In the genomic region with DNA sequence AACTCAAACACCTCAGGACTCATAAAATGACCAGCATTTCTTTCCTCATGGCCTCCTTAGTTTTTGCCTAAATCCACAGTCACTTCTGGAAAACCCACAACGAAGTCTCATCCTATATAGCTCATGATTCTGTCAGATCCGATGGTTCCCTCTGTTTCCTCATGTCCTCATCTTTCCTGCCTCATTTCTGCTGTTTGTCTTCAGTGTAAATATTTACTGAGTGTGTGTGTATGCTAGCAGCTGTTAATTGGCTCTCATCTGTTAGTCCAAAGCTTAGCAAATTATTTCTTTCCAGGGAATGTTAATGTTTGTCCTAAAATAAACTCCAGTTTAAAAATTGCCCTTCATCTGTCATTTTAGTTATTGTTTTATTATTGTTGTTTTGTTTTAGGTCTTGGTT, we compare ENCODE assay signal across 27 mouse cellular contexts. TPM values are rescaled to one million over a fixed set of nuclear protein-coding genes. Genes with fewer than 3 reads are reported as not detected.
"Had no signal": no experiment of that assay in that cellular context is flagged by ENCODE, and none has a peak within 500 bp of the region (broad histone marks: within the 10 kb centered on the region; RNA-seq: fewer than 3 reads in every experiment).

No protein-coding gene starts in this region.

- H3K4me1 ChIP-seq: liver, embryonic 12.5 days; midbrain, embryonic 10.5 days; midbrain, embryonic 12.5 days; neural tube, embryonic 13.5 days; neural tube, embryonic 15.5 days had no signal

- H3K27me3 ChIP-seq: liver, embryonic 12.5 days; midbrain, embryonic 12.5 days; neural tube, embryonic 13.5 days; neural tube, embryonic 15.5 days had no signal

- H3K36me3 ChIP-seq: liver, embryonic 12.5 days; midbrain, embryonic 10.5 days; midbrain, embryonic 12.5 days; neural tube, embryonic 13.5 days; neural tube, embryonic 15.5 days had no signal

- H3K9me3 ChIP-seq: liver, embryonic 12.5 days; midbrain, embryonic 10.5 days; midbrain, embryonic 12.5 days; neural tube, embryonic 13.5 days; neural tube, embryonic 15.5 days had no signal

- H3K4me2 ChIP-seq: liver, embryonic 12.5 days; midbrain, embryonic 12.5 days; neural tube, embryonic 13.5 days; neural tube, embryonic 15.5 days had no signal

- H3K9ac ChIP-seq: liver, embryonic 12.5 days; liver, embryonic 14.5 days; midbrain, embryonic 12.5 days; neural tube, embryonic 13.5 days; neural tube, embryonic 15.5 days had no signal

- H3K4me3 ChIP-seq: liver, embryonic 12.5 days; midbrain, embryonic 10.5 days; midbrain, embryonic 12.5 days; myocyte; neural tube, embryonic 13.5 days; neural tube, embryonic 15.5 days had no signal

- DNase-seq: lung, adult 18-20 months; lung, postnatal 4 days; midbrain, embryonic 14.5 days; retina, postnatal 1 day; right cerebral cortex, adult 18-20 months; right cerebral cortex, postnatal 25 days; right cerebral cortex, postnatal 4 days; spleen, adult 18-20 months; thymus, adult 18-20 months; thymus, postnatal 14 days; thymus, postnatal 36 days had no signal

- ATAC-seq: liver, embryonic 12.5 days; midbrain, embryonic 16.5 days had no signal

- H3K27ac ChIP-seq: liver, embryonic 12.5 days; liver, embryonic 14.5 days; midbrain, embryonic 10.5 days; midbrain, embryonic 12.5 days; neural tube, embryonic 13.5 days; neural tube, embryonic 15.5 days had no signal

RNA-seq across cellular contexts. Expression of a gene that starts 16.5 kb away (rescaled TPM):
- total RNA-seq: megakaryocyte, adult 5-6 weeks; megakaryocyte-erythroid progenitor cell, adult 5-6 weeks had no signal
- polyA plus RNA-seq: liver, embryonic 12.5 days; liver, embryonic 14.5 days; liver, embryonic 16.5 days; midbrain, embryonic 10.5 days; midbrain, embryonic 12.5 days; midbrain, embryonic 14.5 days; midbrain, embryonic 16.5 days; myocyte; neural tube, embryonic 11.5 days; neural tube, embryonic 13.5 days; neural tube, embryonic 15.5 days; small intestine, adult 2 months; stomach, embryonic 14.5 days; stomach, embryonic 16.5 days had no signal

RNA-seq across cellular contexts. Expression of a gene that starts 19.7 kb away (rescaled TPM):
- total RNA-seq: megakaryocyte, adult 5-6 weeks; megakaryocyte-erythroid progenitor cell, adult 5-6 weeks had no signal
- polyA plus RNA-seq: liver, embryonic 12.5 days; liver, embryonic 14.5 days; liver, embryonic 16.5 days; midbrain, embryonic 10.5 days; midbrain, embryonic 12.5 days; midbrain, embryonic 14.5 days; midbrain, embryonic 16.5 days; myocyte; neural tube, embryonic 11.5 days; neural tube, embryonic 13.5 days; neural tube, embryonic 15.5 days; thymus, postnatal 0 days had no signal

RNA-seq across cellular contexts. Expression of a gene that starts 58.6 kb away (rescaled TPM):
- total RNA-seq: megakaryocyte, adult 5-6 weeks had no signal
- polyA plus RNA-seq: midbrain, embryonic 14.5 days; midbrain, embryonic 16.5 days; myocyte; neural tube, embryonic 15.5 days had no signal

RNA-seq across cellular contexts. Expression of a gene that starts 58.8 kb away (rescaled TPM):
- total RNA-seq: megakaryocyte, adult 5-6 weeks; megakaryocyte-erythroid progenitor cell, adult 5-6 weeks had no signal
- polyA plus RNA-seq: liver, embryonic 12.5 days; midbrain, embryonic 10.5 days; midbrain, embryonic 12.5 days; midbrain, embryonic 14.5 days; midbrain, embryonic 16.5 days; myocyte; neural tube, embryonic 11.5 days; neural tube, embryonic 13.5 days; neural tube, embryonic 15.5 days had no signal
